Mouse (Mus musculus) kidney, adult 2 months (tissue): ENCODE data around the gene Rassf1. TPM values are rescaled to one million over a fixed set of nuclear protein-coding genes. Genes with fewer than 3 reads are reported as not detected.

Source experiments
- DNase-seq: peaks from one replicate; pipeline ENCODE4 v3.0.0; 2021
- H3K27ac ChIP-seq: fragments of 200-500 bp; 2 replicates; pipeline ENCODE4 v1.5.1; 2012; ENCODE audit warnings: low read depth, low read length, control low read depth, inconsistent platforms; ENCODE audit not compliant: insufficient read depth
- H3K27me3 ChIP-seq: fragments of 200-500 bp; replicated peaks from 2 replicates; pipeline ENCODE4 v1.6.1; 2012; ENCODE audit warnings: mild to moderate bottlenecking, moderate library complexity, low read length, inconsistent platforms; ENCODE audit not compliant: control insufficient read depth, insufficient read depth
- H3K36me3 ChIP-seq: fragments of 200-500 bp; 2 replicates; pipeline ENCODE4 v1.6.1; 2012; ENCODE audit warnings: mild to moderate bottlenecking, moderate library complexity, low read length, inconsistent platforms; ENCODE audit not compliant: control insufficient read depth, insufficient read depth
- H3K4me1 ChIP-seq: fragments of 200-500 bp; 2 replicates; pipeline ENCODE4 v1.6.1; 2011; ENCODE audit warnings: low read length; ENCODE audit not compliant: control insufficient read depth, insufficient read depth
- H3K4me3 ChIP-seq: fragments of 200-500 bp; 2 replicates; pipeline ENCODE4 v1.5.1; 2011; ENCODE audit warnings: mild to moderate bottlenecking, low read depth, low read length, control low read depth; ENCODE audit not compliant: insufficient read depth
- CTCF ChIP-seq: fragments of 200-500 bp; conservative IDR thresholded peaks from 2 replicates; pipeline ENCODE4 v1.5.1; 2011; ENCODE audit warnings: low read depth, mild to moderate bottlenecking, control low read depth, low read length, moderate library complexity, mixed read lengths; ENCODE audit not compliant: insufficient read depth, insufficient read length
- POLR2A ChIP-seq: fragments of 200-500 bp; IDR thresholded peaks from one replicate; pipeline ENCODE4 v1.6.1; 2011; ENCODE audit warnings: low read depth, low read length, control low read depth
- WGBS: fragments of 180-500 bp; shearing (Covaris S2); methylation state at CpG from one replicate; pipeline ENCODE4 v1.1.7; 2018; 5-methylcytosine and 5-hydroxymethylcytosine counted together
- polyA plus RNA-seq: library from polyadenylated mRNA; depleted of rRNA; stranded (reverse); fragments of >200 nt; gene quantifications from 2 replicates; pipeline ENCODE4 v1.2.3, GENCODE M21; 2012

Gene Rassf1
- polyA plus RNA-seq, 1 experiment = 23.0 TPM

- Histone ChIP-seq H3K27ac (peak overlapping the region; percentile 16; the same call in 1 of the 2 replicates), H3K4me1 (peaks cover 26% of the 10 kb centered on the region), H3K27me3 (no peaks in the 10 kb centered on the region), H3K36me3 (no peaks in the 10 kb centered on the region), H3K4me3 (peak overlapping the region; percentile 91; the same call in 1 of the 2 replicates)
- 59% methylated on average over 4 of the region's 4 CpGs for WGBS
- no peak for TF ChIP-seq POLR2A
- no peak for TF ChIP-seq CTCF
- DNase-seq = no peak
Measured at GRCm38 (mm10) chr9:107581584-107581983, 30.2 kb downstream of the Rassf1 start.

GRCm38 (mm10) chr9:107582509-107583062 is 31.2 kb downstream of the Rassf1 start:
- H3K27ac ChIP-seq = no peak overlapping the region
- WGBS = 53% methylated on average over 7 of the region's 7 CpGs
- no peaks in the 10 kb centered on the region for H3K36me3 ChIP-seq
- H3K4me1 ChIP-seq = peaks cover 18% of the 10 kb centered on the region
- H3K27me3 ChIP-seq = no peaks in the 10 kb centered on the region
- no peak overlapping the region for H3K4me3 ChIP-seq
- DNase-seq = peak; percentile 59
- no peak for TF ChIP-seq POLR2A
- TF ChIP-seq CTCF = no peak

DNA sequence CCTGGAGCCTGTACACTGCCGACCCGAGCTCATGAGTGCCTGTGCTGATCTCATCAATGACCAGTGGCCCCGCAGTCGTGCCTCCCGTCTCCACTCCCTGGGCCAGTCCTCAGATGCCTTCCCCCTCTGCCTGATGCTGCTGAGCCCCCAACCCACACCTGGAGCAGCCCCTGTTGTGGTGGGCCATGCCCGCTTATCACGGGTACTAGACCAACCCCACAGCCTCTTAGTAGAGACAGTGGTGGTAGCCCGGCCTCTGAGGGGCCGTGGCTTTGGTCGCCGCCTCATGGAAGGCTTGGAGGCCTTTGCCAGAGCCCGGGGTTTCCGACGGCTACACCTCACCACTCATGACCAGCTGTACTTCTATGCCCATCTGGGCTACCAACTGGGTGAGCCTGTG is 31.8 kb downstream of the Rassf1 start:
- 93% methylated on average over 14 of the region's 14 CpGs for WGBS
- TF ChIP-seq CTCF (no peak), POLR2A (no peak)

DNA sequence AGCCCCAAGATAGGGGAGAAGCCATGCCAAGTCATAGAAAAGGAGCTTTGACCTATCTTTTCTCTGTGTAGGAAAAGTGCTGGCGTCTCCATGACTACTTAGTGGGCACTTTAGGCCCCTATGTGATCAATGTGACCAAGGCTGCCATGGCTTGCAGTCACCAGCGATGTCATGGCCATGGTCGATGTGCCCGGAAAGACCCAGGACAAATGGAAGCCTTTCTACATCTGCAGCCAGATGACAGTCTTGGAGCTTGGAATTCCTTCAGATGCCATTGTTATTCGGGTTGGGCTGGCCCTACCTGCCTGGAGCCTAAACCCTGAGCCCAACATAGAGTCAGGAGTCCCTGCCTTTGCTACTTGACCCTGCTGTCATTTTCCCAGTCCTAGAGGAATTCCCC is 35.1 kb downstream of the Rassf1 start:
- Histone ChIP-seq H3K27me3 (no peaks in the 10 kb centered on the region), H3K4me1 (peaks cover 33% of the 10 kb centered on the region; the same call in 1 of the 2 replicates), H3K36me3 (no peaks in the 10 kb centered on the region), H3K27ac (no peak overlapping the region), H3K4me3 (no peak overlapping the region)
- TF ChIP-seq CTCF (no peak), POLR2A (no peak)
- DNase-seq = no peak
- 85% methylated on average over 5 of the region's 5 CpGs for WGBS

More for the DNA sequence above, 31.8 kb downstream of the Rassf1 start:
- no peak overlapping the region for H3K4me3 ChIP-seq
- H3K27ac ChIP-seq = no peak overlapping the region
- DNase-seq = no peak
- peaks cover 21% of the 10 kb centered on the region; the same call in 1 of the 2 replicates for H3K4me1 ChIP-seq
- H3K27me3 ChIP-seq = no peaks in the 10 kb centered on the region
- no peaks in the 10 kb centered on the region for H3K36me3 ChIP-seq

- TF ChIP-seq CTCF (no peak), POLR2A (no peak)
- Histone ChIP-seq H3K4me3 (peak within 1 kb of the TSS; percentile 74), H3K27me3 (no peaks in the 10 kb centered on the region), H3K36me3 (no peaks in the 10 kb centered on the region), H3K27ac (peak within 1 kb of the TSS; percentile 67), H3K4me1 (peaks cover 26% of the 10 kb centered on the region; the same call in 1 of the 2 replicates)
- peak; percentile 100 for DNase-seq
- WGBS = 10% methylated on average over 46 of the region's 46 CpGs
Measured at GRCm38 (mm10) chr9:107586974-107587832, 35.8 kb downstream of the Rassf1 start, which contains the start of gene Ifrd2. TSS of gene Ifrd2 (plus strand) at chr9:107587642.

DNA sequence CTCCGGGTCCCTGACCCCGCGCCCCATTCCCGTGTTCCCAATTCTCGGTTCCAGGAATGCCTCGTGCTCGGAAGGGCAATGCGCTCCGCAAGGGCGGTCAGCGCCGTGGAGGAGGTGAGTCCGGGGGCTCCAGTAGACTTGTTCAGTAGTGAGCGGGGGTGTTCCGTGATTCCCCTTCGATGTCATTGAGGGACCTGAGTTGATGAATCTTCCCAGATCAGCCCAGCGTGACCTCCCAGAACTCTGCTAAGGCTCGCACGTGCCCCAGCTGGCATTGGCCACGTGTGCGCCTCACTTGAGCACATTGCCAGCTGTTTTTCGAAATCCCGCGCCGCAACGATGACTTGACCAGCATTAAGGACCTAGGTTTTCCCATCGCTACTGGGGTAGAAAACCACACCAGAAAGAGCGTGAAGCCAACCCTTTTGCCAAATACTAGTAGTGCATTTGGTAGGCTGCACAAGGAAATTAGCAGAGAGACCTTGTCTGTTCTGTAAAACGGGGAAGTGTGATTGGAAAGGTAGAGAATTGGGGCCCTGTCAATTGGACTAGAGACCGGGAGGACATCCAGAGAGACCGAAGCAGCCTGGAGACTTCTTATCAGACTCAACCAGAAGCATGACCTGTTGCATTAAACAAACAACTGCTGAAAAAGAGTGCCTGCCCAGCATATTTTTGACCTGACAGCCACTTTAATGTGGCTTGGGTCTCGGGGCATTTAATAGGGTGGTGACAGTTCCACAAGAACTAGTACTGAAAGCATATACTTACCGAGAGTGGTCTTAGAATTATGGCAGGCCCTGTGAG is 36.7 kb downstream of the Rassf1 start:
- H3K27ac ChIP-seq = peak overlapping the region; percentile 67
- peak overlapping the region; percentile 74 for H3K4me3 ChIP-seq
- H3K36me3 ChIP-seq = no peaks in the 10 kb centered on the region
- peaks cover 21% of the 10 kb centered on the region; the same call in 1 of the 2 replicates for H3K4me1 ChIP-seq
- DNase-seq = peak; percentile 77
- no peaks in the 10 kb centered on the region for H3K27me3 ChIP-seq
- no peak for TF ChIP-seq CTCF
- no peak for TF ChIP-seq POLR2A
- 3% methylated on average over 33 of the region's 33 CpGs for WGBS
